Mouse (Mus musculus): ENCODE measurements around the gene Scn11a.

The Scn11a gene

DNA sequence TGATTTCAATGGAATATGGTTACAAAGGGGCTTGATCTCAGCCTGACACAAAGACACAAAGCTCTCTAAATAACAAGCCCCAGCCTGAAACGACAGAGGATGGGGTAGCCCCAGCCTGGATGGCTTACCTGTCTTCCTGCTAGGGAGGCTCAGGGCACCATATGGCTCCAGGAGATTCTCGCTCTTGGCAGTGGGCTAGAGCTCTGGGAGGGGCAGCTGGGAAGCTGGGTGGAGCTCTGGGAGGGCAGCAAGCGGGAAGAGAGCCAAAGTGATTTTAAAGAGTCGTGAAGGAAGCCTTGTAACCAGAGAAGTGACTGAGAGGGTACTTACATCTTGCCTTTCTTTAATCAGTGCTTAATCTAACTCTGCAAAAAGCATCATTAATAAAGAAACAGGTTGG, at the start of gene Scn11a:
Gene Scn11a (minus strand): TSS at position 160 of the 400 bp plus-strand sequence.
- no peak for DNase-seq (ENCODE audit: low spot score in 2 of 2)

DNA sequence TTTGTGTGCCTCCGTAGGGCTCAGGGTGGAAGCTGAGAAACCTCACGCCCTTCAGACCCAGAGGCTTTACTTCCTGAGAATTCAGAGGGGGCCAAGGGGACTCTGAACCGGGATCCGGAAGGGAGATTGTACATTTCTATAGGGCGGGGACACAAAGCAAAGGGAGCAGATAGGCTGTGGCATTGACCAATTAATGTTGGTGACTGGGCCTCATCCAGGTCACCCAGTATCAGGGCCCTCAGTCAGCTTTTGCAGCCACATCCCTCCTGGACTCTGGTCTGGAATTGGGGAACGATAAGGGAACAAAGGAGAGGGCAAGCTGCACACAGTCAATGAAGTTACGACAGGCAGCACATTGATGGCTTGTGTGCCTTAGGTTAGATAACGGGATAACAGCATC, 28.9 kb upstream of the Scn11a start:
- DNase-seq (ENCODE audit: low spot score in 2 of 2), result no peak

DNA sequence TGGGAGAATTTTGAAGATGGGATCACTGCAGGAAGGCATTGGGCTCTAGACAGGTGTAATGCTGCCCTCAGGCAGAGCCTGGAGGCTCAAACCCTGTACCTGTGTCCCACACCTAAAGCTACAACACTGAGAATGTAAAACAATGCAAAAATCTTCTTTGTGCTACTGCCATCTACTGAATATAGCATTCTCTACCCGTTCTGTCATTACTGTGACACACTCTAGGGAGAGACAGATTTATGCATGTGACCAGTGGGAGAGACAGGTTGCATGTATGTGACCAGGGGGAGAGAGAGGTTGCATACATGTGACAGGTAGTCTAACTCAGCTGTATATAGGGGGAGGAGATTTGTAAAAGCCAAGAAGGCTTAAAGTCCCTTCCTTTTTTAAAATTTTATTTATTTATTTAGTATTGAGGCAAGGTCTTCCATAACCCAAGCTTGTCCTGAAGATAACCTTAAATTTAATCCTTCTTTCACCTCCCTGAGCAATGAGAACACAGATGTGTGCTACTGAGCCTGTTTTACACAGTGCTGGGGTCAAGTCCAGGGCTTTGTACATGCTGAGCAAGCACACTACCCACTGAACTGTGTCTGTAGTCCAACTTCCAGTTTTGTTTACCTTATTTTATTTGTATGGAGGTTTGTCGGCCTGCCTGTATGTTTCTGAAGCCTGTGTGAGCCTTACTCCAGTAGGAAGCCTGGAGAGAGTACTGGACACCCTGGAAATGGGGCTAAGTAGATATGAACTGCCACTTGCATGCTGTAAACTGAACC, 28.0 kb upstream of the Scn11a start:
- no peak for DNase-seq (ENCODE audit: low spot score in 2 of 2)

DNA sequence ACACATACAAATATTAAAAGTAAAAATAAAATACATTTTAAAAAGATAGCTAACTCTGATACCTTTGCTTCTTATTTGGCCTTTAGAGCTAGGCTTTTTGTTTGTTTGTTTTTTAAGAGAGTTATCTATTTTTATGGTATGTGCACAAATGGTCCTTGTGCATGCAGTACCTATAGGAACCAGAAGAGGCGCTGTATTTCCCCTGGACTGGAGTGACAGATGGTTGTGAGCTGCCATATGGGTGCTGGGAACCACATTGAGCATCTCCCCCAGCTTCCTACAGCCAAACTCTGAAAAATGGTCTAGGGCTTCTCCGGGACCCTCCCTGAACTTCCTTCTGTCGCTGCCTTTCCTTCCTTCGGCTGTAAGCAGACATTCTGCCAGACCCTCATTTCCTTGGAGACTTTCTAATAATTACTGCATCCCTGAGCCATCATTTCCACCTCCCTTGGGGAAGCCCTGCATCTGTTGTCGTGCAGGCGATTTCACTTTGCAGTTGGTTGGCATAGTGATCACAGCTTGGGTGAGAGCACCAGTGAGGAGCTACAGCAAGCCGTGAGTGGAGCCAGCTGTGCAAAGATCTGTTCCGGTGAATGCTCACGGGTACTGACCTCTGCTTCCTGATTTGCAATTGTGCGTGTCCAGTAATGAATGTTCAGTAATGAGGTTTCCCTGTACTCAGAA, 27.2 kb upstream of the Scn11a start:
- DNase-seq (ENCODE audit: low spot score in 2 of 2), result no peak

DNA sequence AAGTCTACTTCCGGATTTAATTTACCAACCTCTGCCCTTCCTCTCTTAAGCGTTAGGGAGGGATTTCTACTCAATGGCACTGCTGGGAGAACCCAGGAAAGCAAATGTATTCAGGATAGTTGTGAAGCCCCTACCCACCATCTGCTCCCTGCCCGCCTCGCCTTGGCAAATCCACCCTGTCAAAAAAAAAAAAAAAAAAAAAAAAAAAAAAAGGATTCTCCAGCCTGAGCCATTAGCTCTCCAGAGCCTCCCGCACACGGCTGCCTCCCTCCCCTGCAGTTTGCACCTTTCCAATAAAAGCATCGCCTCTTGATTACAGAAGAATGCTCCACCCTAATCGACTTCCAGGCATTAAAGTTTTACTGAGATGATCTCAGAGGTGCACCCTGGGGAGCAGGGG, 24.0 kb upstream of the Scn11a start:
- DNase-seq (ENCODE audit: low spot score in 2 of 2), result no peak

DNA sequence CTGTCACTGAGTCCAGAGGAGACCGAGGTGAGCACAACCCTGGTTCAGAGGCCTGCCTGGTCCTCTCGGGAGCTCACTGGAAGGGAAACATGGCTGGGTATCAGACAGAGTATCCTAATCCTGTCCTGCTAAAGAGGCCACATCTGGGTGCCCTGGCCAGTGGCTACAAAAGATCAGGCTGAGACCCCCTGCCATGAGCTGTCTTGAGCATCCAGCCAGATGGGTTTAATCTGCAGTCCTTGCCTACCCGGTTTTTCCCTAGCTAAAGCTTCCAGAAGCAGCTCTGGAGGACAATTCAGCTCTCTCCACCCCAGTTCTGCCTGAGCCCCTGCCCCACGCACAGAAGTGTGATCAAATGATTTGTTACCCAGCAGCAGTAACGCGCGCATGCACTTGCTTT, 23.4 kb upstream of the Scn11a start:
- no peak for DNase-seq (ENCODE audit: low spot score in 2 of 2)

DNA sequence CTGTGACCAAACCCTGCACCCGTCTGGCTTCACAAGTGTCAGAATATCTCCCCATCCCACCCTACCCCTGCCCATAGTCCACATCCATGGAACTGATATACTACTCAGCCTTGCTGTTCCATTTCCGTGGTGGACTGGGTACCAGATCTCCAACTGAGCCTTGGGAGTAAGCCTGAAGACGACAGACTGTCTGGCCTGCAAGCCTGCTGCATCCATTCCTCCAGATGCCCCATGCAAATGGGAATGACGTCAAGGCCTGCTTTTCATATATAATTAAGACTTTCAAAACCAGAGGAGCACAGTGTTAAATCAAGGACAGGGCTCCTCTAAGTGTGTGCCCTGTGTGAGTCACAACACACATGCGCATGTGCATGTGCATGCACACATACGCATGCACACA, 21.9 kb upstream of the Scn11a start:
- DNase-seq (ENCODE audit: low spot score in 2 of 2), result no peak

DNA sequence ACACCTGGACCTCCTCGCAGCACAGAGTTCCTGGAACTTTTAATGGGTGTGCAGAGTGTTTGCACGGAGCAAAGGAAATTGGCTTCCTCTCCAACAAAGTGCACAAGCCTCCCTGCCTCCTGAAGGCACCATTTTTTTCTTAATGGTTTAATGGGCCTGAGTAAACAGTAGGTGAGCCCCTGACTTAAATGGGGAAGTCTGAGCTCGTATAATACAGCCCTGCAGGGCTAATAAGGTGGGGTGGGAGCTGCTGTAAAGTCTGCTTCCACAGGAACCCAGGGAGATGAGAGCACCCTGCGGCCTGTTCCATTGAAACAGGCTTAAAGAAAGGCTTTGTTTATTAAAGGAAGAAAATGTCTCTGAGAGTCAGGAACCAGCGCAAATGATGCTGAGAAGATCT, 19.5 kb upstream of the Scn11a start:
- no peak for DNase-seq (ENCODE audit: low spot score in 2 of 2)

DNA sequence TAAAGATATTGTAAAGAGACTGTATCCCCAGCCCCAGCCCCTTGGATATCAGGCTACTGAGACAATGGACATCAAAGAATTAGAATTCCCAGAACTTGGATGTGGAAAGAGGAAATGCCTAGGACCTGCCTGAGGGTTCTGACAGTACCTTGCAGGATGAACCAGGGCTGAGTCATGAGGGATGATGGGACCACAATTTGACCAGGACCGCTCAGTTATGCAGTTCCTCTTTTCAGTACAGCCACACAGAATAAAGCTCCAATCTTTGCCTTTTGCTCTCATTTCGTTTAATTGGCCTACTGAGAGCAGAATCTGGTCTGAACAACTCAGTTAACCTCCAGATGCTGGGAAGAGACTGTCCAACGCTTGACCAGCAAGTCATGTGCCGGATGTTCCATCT, 18.3 kb upstream of the Scn11a start:
- DNase-seq (ENCODE audit: low spot score in 2 of 2), result no peak

DNA sequence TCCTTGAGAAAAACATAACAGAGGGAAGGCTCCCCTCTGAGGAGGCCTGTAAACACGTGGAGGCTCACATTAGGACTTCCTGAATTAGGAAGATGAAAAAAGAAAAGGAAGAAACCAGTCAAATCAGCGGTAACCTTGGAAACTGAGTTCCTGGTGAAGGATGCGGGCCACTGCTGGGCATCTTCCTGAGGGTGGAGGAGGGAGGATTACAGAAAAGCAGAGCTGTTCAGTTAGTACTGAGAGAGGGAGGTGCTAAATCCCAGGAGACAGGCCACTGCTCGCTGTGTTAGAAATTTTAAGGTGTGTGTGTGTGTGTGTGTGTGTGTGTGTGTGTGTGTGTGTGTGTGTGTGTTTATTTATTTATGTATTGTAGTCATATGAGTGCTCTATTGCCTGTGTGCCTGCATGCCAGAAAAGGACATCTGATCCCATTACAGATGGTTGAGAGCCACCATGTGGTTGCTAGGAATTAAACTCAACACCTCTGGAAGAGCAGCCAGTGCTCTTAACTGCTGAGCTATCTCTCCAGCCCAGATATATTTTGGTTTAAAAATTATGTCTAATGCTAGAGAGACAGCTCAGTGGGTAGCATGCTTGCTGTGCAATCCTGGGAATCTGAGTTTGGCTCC, 17.4 kb upstream of the Scn11a start:
- DNase-seq (ENCODE audit: low spot score in 2 of 2), result peak; percentile 31 to 46

DNA sequence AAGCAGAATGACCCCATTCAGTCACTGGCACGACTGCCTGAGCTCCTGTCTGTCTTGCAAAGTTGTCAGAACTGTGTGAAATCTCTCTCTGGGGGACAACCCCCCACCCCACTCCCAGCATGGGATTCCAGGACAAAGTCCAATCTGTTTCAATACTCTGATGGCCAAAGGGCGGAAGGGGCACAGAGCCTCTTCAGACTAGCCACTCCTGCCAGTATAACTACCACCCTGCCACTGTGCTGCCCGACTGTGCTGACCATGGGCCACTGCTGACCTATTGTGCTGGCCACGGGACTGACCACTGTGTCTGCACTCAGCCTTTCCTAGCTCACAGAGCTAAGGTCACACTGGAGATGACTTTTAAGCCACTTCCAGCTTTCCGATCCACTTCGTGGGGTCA, 16.8 kb upstream of the Scn11a start:
- DNase-seq (ENCODE audit: low spot score in 2 of 2), result no peak

DNA sequence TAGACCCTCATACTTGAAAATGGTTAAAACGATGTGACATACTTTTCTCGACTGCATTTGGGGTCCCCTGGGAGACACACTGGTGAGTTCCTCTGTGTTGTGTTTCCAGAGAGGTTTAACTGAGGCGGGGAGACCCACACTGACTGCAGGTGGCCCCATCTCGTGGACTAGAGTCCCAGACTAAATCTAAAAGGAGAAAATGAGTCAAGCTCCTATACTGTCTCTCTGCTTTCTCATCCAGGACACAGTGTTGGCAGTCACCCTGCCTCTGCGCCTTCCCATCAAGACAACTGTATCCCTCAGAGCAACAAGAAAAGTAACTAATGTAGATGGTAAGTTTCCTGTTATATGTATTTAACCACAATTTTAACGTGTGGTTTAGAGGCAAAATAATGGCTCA, 15.9 kb upstream of the Scn11a start:
- no peak for DNase-seq (ENCODE audit: low spot score in 2 of 2)

DNA sequence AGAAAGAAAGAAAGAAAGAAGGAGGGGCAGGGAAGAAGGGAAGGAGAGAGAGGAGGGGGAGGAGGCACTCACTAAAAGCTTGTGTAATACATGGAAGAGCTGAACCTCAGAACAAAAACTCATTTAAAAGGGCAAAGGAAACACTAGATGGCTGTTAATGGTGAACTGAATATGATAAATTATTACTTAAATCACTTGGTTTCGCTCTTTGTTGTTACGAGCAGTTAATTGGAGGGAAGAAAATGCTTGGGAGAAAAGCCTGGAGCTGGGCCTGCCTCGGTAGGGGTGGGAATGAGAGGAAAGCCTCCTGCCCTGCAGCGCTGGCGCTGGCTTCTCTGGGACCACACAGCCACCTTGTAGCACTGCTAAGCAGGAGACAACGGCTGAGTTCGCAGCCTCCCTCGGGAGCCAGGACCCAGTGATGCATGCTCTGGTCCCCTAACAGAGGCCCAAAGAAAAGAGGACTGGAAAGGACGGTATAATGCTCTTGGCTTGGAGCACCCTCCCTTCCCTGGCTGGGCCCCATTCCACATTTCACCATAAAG, 10.4 kb upstream of the Scn11a start:
- no peak for DNase-seq (ENCODE audit: low spot score in 2 of 2)

DNA sequence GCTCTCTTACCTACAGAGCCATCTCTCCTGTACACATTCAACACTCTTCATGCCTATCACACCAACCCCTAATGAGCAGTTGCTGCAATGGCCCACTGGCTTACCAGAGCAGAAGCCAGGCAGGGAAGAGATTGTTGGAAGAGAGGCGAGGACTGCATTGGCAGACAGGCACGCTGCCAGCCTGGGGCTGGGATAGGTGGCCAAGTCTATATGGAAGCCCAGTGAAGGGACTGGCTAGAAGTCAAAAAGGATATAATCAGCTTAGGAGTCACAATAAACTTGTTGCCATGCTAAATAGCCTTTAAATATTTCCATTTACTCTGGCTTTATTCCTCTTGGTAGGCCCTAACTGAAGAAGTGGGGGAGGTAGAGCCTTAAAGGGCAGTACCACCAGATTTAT, 5.7 kb upstream of the Scn11a start:
- no peak for DNase-seq (ENCODE audit: low spot score in 2 of 2)

DNA sequence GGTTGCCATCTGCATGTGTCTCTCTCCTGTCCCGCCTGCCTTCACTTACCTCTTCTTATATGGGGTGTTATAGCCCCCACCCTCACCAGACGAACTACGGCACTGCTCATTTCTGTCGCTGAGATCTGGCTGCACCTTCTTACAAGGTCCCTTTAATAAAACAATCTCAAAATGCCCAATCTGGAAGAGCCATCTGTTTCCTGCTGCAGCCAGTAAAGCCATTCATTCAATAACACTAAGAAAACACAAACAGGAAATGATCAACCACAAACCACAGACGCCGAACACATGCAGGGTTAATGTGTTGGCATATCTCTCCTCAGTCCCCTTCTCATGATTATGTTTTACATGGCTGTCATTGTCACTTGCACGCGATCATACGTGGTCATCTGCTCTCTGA, 1.5 kb downstream of the Scn11a start:
- DNase-seq (ENCODE audit: low spot score in 2 of 2), result no peak

DNA sequence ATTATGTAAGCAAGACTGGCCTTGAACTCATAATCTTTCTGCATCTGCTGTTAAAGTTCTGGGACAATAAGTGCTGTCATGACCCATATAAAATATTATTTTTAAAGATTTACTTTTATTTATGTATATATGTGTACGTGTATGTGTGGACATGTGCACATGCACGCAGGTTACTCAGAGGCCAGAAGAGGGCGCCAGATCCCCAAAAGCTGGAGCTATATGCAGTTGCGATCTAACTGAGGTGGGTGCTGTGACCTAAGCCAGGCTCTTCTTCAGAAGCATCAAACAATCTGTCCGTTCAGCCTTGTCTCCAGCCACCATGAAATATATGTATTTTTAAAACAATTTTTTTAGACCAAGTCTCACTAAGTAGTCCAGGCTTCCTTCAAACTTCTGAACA, 11.6 kb downstream of the Scn11a start:
- DNase-seq (ENCODE audit: low spot score in 2 of 2), result no peak

DNA sequence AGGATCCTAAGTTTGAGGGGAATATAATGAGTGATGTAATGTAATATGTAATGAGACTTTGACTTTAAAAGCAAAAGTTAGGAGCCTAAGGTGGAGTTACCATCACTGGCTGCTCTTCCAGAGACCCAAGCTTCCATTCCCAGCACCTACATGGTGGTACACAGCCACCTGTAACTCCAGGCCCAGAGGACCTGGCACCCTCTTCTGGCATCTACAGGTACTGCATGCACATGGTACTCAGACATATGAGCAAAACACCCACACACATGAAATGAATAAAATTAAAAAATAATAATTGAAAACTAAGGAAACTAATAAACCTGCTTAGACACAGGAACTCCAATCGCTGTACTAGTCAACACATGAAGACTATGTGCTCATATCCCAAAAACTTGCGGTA, 18.8 kb downstream of the Scn11a start:
- no peak for DNase-seq (ENCODE audit: low spot score in 2 of 2)

DNA sequence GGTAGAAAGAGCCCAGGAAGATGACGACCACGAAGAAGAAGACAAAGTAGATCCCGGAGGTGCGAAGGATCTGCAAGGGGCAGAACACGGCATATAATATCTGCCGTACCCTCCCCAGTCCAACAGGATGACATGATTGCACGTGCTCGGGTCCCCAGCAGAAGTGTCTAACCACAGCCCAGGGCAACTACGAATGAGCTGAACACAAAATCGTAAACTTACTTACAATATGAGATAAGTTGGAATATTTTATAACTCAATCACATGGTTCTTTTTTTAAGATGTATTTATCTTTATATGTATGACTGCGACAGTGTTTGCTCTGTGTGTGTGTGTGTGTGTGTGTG, 20.8 kb downstream of the Scn11a start:
- DNase-seq (ENCODE audit: low spot score in 2 of 2), result no peak

DNA sequence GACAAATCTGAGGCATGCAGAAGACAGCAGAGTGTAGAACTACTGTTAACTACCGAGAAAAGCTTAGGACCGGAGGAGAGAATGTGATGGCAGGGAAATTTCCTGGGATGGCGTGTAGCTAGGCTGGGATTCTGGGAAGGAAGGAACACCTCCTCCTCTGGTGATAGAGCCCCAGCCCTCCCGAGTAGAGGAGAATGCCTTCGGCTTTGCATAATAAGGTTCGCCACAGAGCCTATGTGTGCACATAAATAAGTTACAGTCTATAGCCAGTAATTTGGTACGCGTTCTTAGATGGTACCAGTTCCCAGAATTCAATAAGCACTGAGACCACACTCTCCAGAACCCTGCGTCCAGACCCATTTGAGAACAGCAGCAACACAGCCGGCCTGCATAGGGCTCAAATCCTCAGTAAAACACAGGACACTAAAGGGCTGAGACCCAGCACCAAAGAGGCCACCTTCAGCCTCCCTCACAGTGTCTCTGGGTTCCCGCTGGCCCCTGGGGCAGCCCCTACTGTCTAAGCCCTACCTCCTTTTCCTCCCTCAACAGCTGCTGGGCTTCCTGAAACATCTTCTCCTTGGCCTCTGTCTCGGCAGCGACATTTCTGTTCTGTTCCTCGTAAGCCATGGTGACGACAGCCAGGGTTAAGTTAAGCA, 21.3 kb downstream of the Scn11a start:
- no peak for DNase-seq (ENCODE audit: low spot score in 2 of 2)

DNA sequence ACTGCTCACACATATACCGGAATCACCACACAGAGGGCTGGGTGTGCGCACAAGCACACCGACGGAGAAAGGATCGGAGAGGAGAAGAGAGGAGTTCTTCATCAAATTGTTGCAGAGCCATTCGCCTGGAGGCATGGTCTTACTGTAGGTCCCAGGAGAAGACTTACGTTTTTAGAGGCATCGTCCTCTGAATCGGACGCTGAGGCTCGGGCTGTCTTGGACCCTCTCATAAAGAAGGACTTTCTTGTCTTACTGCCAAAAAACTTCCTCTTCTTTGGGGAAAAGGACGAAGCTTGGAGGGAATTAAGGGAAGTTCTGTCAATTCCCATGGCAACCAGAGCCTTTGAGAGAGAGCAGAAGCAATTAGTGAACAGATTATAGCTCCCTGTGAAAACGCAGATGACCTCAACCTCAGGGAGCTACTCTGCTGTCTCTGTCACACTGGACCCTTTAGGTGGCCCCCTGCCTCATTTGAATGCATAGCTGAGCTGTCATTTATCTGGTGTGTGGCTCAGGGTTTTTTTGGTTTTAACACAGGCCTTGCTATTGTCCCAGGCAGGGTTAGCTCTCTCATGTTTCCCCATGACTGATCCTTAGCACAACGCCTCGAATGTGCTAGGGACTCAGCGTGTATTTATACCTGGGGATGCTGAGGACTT, 22.0 kb downstream of the Scn11a start:
- DNase-seq (ENCODE audit: low spot score in 2 of 2), result no peak

DNA sequence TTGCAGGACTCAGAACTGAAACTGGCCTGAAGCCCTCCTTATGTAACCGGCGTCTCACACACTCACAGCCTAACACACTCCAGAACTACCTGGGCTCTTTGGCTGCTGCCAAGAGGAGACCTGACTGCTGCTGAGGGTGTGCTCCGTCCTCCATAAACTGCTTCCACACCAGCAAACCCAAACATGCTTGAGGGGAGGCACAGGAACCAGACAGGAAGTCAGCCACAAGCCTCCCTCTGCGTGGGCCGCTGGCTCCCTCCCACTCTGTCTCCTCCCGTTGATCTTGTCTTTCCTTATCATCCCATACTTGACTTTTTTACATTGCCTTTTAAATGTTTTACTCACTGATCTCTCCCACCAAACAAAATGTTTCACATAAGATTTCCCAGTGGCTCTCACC, 23.8 kb downstream of the Scn11a start:
- DNase-seq (ENCODE audit: low spot score in 2 of 2), result no peak

DNA sequence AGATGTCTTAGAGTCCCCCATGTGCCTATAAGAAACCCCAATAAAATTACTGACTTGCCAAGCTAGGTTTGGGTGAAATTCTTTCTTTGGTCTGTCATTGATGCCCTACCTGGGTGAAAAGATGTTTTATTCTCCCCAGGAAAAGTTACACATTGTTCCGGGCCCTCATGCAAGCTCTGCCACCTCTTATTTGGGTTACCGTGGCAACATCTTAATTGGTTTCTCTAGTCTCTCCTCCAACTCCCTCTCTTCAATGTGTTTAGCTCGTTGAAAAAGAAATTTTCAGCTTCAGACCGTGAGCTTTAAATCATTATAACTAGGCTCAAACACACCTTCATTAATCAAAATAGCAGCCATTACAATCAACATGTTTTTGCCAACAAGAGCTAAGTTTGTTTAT, 28.5 kb downstream of the Scn11a start:
- DNase-seq (ENCODE audit: low spot score in 2 of 2), result peak in 1 of 2 experiments; percentile 8
